8 mouse cellular contexts compared by ENCODE assay signal in the genomic region with DNA sequence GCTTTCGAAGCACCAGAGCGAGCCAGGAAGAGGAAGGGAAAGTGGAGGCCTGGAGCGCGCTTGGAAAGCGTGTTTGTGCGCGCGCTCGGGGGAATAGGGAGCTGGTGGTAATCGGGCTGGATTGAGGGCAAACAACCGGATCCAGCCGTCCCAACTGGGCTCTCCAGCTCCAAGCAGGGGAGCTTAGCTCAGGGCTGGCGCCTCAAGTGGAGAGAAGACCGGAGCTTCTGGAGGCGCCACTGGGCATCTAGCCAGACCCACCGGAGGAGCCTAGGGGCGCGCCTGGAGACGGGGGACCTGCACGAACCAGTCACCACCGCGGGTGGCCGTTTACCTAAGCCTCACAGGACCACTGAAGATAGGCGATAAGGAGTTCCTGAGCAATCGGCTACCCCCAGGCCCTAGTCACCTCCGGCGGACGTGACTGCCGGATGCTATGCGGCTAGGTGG. TPM values are rescaled to one million over a fixed set of nuclear protein-coding genes. Genes with fewer than 3 reads are reported as not detected.
DNase-seq lines count a peak whose midpoint lies in the region; ATAC-seq and TF ChIP-seq lines count a peak whose summit lies in the region.

No protein-coding gene starts in this region.

- intact Hi-C loops in left cerebral cortex, adult 2 months (cut with DNase I), result loop anchor here (5.0 kb wide), 1 partner anchor 96 kb away; no protein-coding TSS in a partner anchor

- peak in 1 of 2 experiments; percentile 44 for DNase-seq in left cerebral cortex, adult 2 months (ENCODE audit: extremely low spot score in 1 of 2, low spot score in 2 of 2)
- DNase-seq in left cerebral cortex, adult 18-20 months (ENCODE audit: low spot score in 2 of 2), result no peak
- no peak for DNase-seq in heart, embryonic 10.5 days (ENCODE audit: low spot score)
- DNase-seq in kidney, postnatal 10 days, result peak; percentile 71
- peak; percentile 57 for DNase-seq in thymus, postnatal 0 days (ENCODE audit: low spot score)
- DNase-seq in layer of hippocampus, adult 11-12 months (ENCODE audit: low spot score), result no peak

- peak; percentile 36 for ATAC-seq in megakaryocyte, adult 5-6 weeks (ENCODE audit: poor library complexity, severe bottlenecking)

- H3K4me3 ChIP-seq in left cerebral cortex, adult 2 months, result peak overlapping the region; percentile 34
- peak overlapping the region; percentile 51 for H3K4me3 ChIP-seq in brown adipose tissue, adult 24 weeks (ENCODE audit: insufficient read depth, low read depth, low read length)
- H3K4me3 ChIP-seq in heart, embryonic 10.5 days, result peak overlapping the region; percentile 50

- H3K36me3 ChIP-seq in heart, embryonic 10.5 days, result no peaks in the 10 kb centered on the region

- no peaks in the 10 kb centered on the region for H3K9me3 ChIP-seq in heart, embryonic 10.5 days

- peaks cover 2% of the 10 kb centered on the region; the same call in 1 of the 2 replicates for H3K4me1 ChIP-seq in brown adipose tissue, adult 24 weeks (ENCODE audit: control insufficient read depth, insufficient read depth, insufficient read length, low read length)
- peaks cover 41% of the 10 kb centered on the region for H3K4me1 ChIP-seq in heart, embryonic 10.5 days

- TF ChIP-seq CTCF in left cerebral cortex, adult 2 months (IDR thresholded peaks at IDR 0.05), result peak; percentile 29

- peaks cover 100% of the 10 kb centered on the region for H3K27me3 ChIP-seq in heart, embryonic 10.5 days (ENCODE audit: insufficient read depth, poor library complexity, severe bottlenecking)

- WGBS in heart, embryonic 10.5 days, result 3% methylated on average over 30 of the region's 30 CpGs

- peak overlapping the region; percentile 24; the same call in 1 of the 2 replicates for H3K27ac ChIP-seq in left cerebral cortex, adult 2 months
- no peak overlapping the region for H3K27ac ChIP-seq in brown adipose tissue, adult 24 weeks (replicated peaks; ENCODE audit: low read depth, low read length)
- peak overlapping the region; percentile 70 for H3K27ac ChIP-seq in heart, embryonic 10.5 days

RNA-seq across cellular contexts. Expression of a gene that starts 4.3 kb away (rescaled TPM):
- 10 to 100 TPM; 33.4 to 38.0 TPM for total RNA-seq in left cerebral cortex, adult 2 months (2021)
- 10 to 100 TPM; 36.2 to 37.7 TPM for total RNA-seq in left cerebral cortex, adult 18-20 months (2021)
- 6.7 and 7.2 TPM in 2 replicates for polyA plus RNA-seq in brown adipose tissue, adult 24 weeks (2012; ENCODE audit: insufficient read depth, insufficient read length, missing spikeins)
- polyA plus RNA-seq in heart, embryonic 10.5 days (2016; fragmentation: Nextera tagmentation; extraction: Ambion mirVana), result 17.5 and 20.8 TPM in 2 replicates
- 27.3 and 27.7 TPM in 2 replicates for total RNA-seq in megakaryocyte, adult 5-6 weeks (2015)
- total RNA-seq in megakaryocyte, adult 5-6 weeks (2017), result 24.7 and 27.9 TPM in 2 replicates
- 14.1 and 14.2 TPM in 2 replicates for polyA plus RNA-seq in thymus, postnatal 0 days (2015; fragmentation: Nextera tagmentation; extraction: Ambion mirVana)

Comparison
In these comparisons a context has a peak if more than half of its experiments do, and no peak if none do; other contexts are left out.
1. DNase-seq: peak in kidney, postnatal 10 days (single experiment) and thymus, postnatal 0 days (single experiment); none in left cerebral cortex, adult 18-20 months (0 of 2), heart, embryonic 10.5 days (single experiment) and layer of hippocampus, adult 11-12 months (single experiment).
2. Peak in every context shown above with its lines, with median percentiles within 50 percentile points of each other: H3K4me3 ChIP-seq.